18 mouse cellular contexts compared by ENCODE assay signal in the genomic region with DNA sequence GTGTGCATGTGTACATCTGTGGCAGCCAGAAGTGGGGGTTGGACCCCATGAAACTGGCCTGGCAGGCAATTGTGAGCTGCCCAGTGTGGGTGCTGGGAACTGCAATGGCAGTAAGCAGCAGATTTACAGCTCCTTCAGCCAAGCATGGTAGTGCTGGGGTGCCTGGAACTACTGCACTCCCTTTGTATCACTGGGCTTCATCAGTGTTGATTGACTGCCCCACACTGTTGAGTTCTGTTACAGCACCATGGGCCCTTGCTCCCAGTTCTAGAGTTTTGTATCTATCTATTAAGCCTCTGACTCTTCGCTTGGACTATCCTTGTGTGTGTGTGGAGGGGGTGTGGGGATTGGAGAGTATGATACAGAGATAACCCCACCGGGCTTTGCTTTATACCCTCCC. TPM values are rescaled to one million over a fixed set of nuclear protein-coding genes. Genes with fewer than 3 reads are reported as not detected.
DNase-seq lines count a peak whose midpoint lies in the region; ATAC-seq and TF ChIP-seq lines count a peak whose summit lies in the region.
"Had no signal": no experiment of that assay in that cellular context is flagged by ENCODE, and none has a peak within 500 bp of the region (broad histone marks: within the 10 kb centered on the region; RNA-seq: fewer than 3 reads in every experiment).

No protein-coding gene starts in this region.

- H3K9me3 ChIP-seq in hindbrain, postnatal 0 days (ENCODE audit: low read length): no peaks in the 10 kb centered on the region
- no peaks in the 10 kb centered on the region for H3K9me3 ChIP-seq in hindbrain, embryonic 13.5 days
- no peaks in the 10 kb centered on the region for H3K9me3 ChIP-seq in ES-Bruce4 (replicated peaks; ENCODE audit: control insufficient read depth, insufficient read depth, low read length, poor library complexity, severe bottlenecking)
- H3K9me3 ChIP-seq: heart, embryonic 10.5 days; liver, embryonic 12.5 days; neural tube, embryonic 12.5 days had no signal

- peak; percentile 22 for TF ChIP-seq CTCF in hindbrain, postnatal 0 days (IDR thresholded peaks at IDR 0.05; ENCODE audit: low read depth)
- peak; percentile 8 for TF ChIP-seq CTCF in left cerebral cortex, adult 2 months (IDR thresholded peaks at IDR 0.05)
- peak; percentile 8 for TF ChIP-seq CTCF in ES-Bruce4 (IDR thresholded peaks at IDR 0.05; ENCODE audit: low read depth, low read length)

- no peak overlapping the region for H3K27ac ChIP-seq in hindbrain, postnatal 0 days
- no peak overlapping the region for H3K27ac ChIP-seq in hindbrain, embryonic 13.5 days
- no peak overlapping the region for H3K27ac ChIP-seq in left cerebral cortex, adult 2 months
- H3K27ac ChIP-seq in ES-Bruce4 (ENCODE audit: insufficient read depth, low read length): no peak overlapping the region
- H3K27ac ChIP-seq: liver, embryonic 12.5 days; neural tube, embryonic 12.5 days had no signal

- no peaks in the 10 kb centered on the region for H3K4me1 ChIP-seq in hindbrain, postnatal 0 days (ENCODE audit: insufficient read depth, low read length)
- H3K4me1 ChIP-seq in hindbrain, embryonic 13.5 days (replicated peaks): peaks cover 10% of the 10 kb centered on the region; the same call in 1 of the 2 replicates
- H3K4me1 ChIP-seq in ES-Bruce4 (ENCODE audit: control insufficient read depth, insufficient read depth, low read length): no peaks in the 10 kb centered on the region

- no peak overlapping the region for H3K4me3 ChIP-seq in hindbrain, postnatal 0 days (ENCODE audit: low read length)
- no peak overlapping the region for H3K4me3 ChIP-seq in hindbrain, embryonic 13.5 days
- no peak overlapping the region for H3K4me3 ChIP-seq in left cerebral cortex, adult 2 months
- no peak overlapping the region for H3K4me3 ChIP-seq in ES-Bruce4 (ENCODE audit: low read depth, low read length)
- H3K4me3 ChIP-seq: heart, embryonic 10.5 days; liver, embryonic 12.5 days; neural tube, embryonic 12.5 days had no signal

- peaks cover 6% of the 10 kb centered on the region for H3K27me3 ChIP-seq in hindbrain, postnatal 0 days (ENCODE audit: insufficient read depth, low read length)
- H3K27me3 ChIP-seq in hindbrain, embryonic 13.5 days: peaks cover 73% of the 10 kb centered on the region
- no peaks in the 10 kb centered on the region for H3K27me3 ChIP-seq in ES-Bruce4 (ENCODE audit: control insufficient read depth, insufficient read depth, low read length, poor library complexity, severe bottlenecking)

- 65% methylated on average over 2 of the region's 2 CpGs for WGBS in hindbrain, postnatal 0 days
- WGBS in hindbrain, embryonic 13.5 days: 80% methylated on average over 2 of the region's 2 CpGs

- no peaks in the 10 kb centered on the region for H3K36me3 ChIP-seq in hindbrain, postnatal 0 days (ENCODE audit: insufficient read depth, low read length)
- H3K36me3 ChIP-seq in hindbrain, embryonic 13.5 days: no peaks in the 10 kb centered on the region
- H3K36me3 ChIP-seq in ES-Bruce4 (ENCODE audit: control insufficient read depth, insufficient read depth, low read length, poor library complexity, severe bottlenecking): no peaks in the 10 kb centered on the region
- H3K36me3 ChIP-seq: neural tube, embryonic 12.5 days had no signal

- intact Hi-C loops in left cerebral cortex, adult 2 months (cut with DNase I): no loop called here

- no peak for DNase-seq in hindbrain, postnatal 0 days (ENCODE audit: low spot score)
- no peak for DNase-seq in left cerebral cortex, adult 2 months (ENCODE audit: extremely low spot score in 1 of 2, low spot score in 2 of 2)
- no peak for DNase-seq in left cerebral cortex, adult 8-10 months (ENCODE audit: low spot score in 2 of 2)
- DNase-seq in embryo, embryonic 11 days: no peak
- DNase-seq: B cell, adult 2 months; cerebellum, postnatal 10 days; gastrocnemius, postnatal 25 days; kidney, postnatal 4 days; right cerebral cortex, postnatal 14 days; thymus, postnatal 36 days had no signal

- no peak for TF ChIP-seq EP300 in ES-Bruce4 (IDR thresholded peaks at IDR 0.05; ENCODE audit: insufficient read depth, low read depth, low read length)

- no peak for ATAC-seq in hindbrain, postnatal 0 days
- no peak for ATAC-seq in hindbrain, embryonic 13.5 days (ENCODE audit: low FRiP score)
- ATAC-seq in monocyte, adult 5-6 weeks (replicated peaks; ENCODE audit: insufficient number of reproducible peaks, low FRiP score, low TSS enrichment, poor library complexity, severe bottlenecking): peak; percentile 40; the same call in 1 of the 2 replicates
- ATAC-seq: hindbrain, embryonic 16.5 days; liver, embryonic 12.5 days had no signal

- H3K4me2 ChIP-seq in hindbrain, postnatal 0 days (ENCODE audit: low read depth, low read length): no peak overlapping the region
- no peak overlapping the region for H3K4me2 ChIP-seq in hindbrain, embryonic 13.5 days
- H3K4me2 ChIP-seq: liver, embryonic 12.5 days; neural tube, embryonic 12.5 days had no signal

- TF ChIP-seq POLR2A in ES-Bruce4 (IDR thresholded peaks at IDR 0.05; ENCODE audit: insufficient read depth, low read length): no peak

- no peak overlapping the region for H3K9ac ChIP-seq in hindbrain, postnatal 0 days (replicated peaks; ENCODE audit: low read length)
- no peak overlapping the region for H3K9ac ChIP-seq in hindbrain, embryonic 13.5 days
- no peak overlapping the region for H3K9ac ChIP-seq in ES-Bruce4 (ENCODE audit: low read depth, poor library complexity, severe bottlenecking)
- H3K9ac ChIP-seq: liver, embryonic 12.5 days; neural tube, embryonic 12.5 days had no signal

RNA-seq across cellular contexts. Expression of a gene that starts 14.0 kb away (rescaled TPM):
- 0.61 and 1.3 TPM in 2 replicates for total RNA-seq in hindbrain, postnatal 0 days (2014; rRNA removed)
- 2.0 and 2.3 TPM in 2 replicates for polyA plus RNA-seq in hindbrain, postnatal 0 days (2015; fragmentation: Nextera tagmentation; extraction: Ambion mirVana)
- polyA plus RNA-seq in hindbrain, embryonic 13.5 days (2015; fragmentation: Nextera tagmentation; extraction: Ambion mirVana): 0.38 and 0.43 TPM in 2 replicates
- total RNA-seq in left cerebral cortex, adult 2 months (2021): under 1 TPM; 0.26 to 0.36 TPM
- total RNA-seq in left cerebral cortex, adult 8-10 months (2022): 1 to 10 TPM in 1 of 4 experiments, under 1 TPM in 3; 0.59 to 1.1 (median 0.79) TPM
- polyA plus RNA-seq in ES-Bruce4 (2011; ENCODE audit: insufficient read depth, insufficient read length, low read depth, missing spikeins): 3.0 and 3.8 TPM in 2 replicates
- 0.11 to 1.4 TPM (median 0.49 TPM) in 3 replicates for total RNA-seq in monocyte, adult 5-6 weeks (2017)

RNA-seq across cellular contexts. Expression of a gene that starts 18.5 kb away (rescaled TPM):
- 60.3 and 60.5 TPM in 2 replicates for total RNA-seq in hindbrain, postnatal 0 days (2014; rRNA removed)
- polyA plus RNA-seq in hindbrain, postnatal 0 days (2015; fragmentation: Nextera tagmentation; extraction: Ambion mirVana): 16.2 and 18.1 TPM in 2 replicates
- polyA plus RNA-seq in hindbrain, embryonic 13.5 days (2015; fragmentation: Nextera tagmentation; extraction: Ambion mirVana): 16.1 TPM in 2 replicates
- total RNA-seq in left cerebral cortex, adult 2 months (2021): 10 to 100 TPM; 79.1 to 79.5 TPM
- total RNA-seq in left cerebral cortex, adult 8-10 months (2022): 10 to 100 TPM; 70.4 to 80.3 (median 76.2) TPM
- polyA plus RNA-seq in ES-Bruce4 (2011; ENCODE audit: insufficient read depth, insufficient read length, low read depth, missing spikeins): 33.1 and 33.3 TPM in 2 replicates
- 9.0 to 21.1 TPM (median 9.6 TPM) in 3 replicates for total RNA-seq in monocyte, adult 5-6 weeks (2017)

RNA-seq across cellular contexts. Expression of a gene that starts 31.1 kb away (rescaled TPM):
- total RNA-seq in hindbrain, postnatal 0 days (2014; rRNA removed): 18.8 and 22.4 TPM in 2 replicates
- polyA plus RNA-seq in hindbrain, postnatal 0 days (2015; fragmentation: Nextera tagmentation; extraction: Ambion mirVana): 3.8 and 4.3 TPM in 2 replicates
- 3.2 and 3.5 TPM in 2 replicates for polyA plus RNA-seq in hindbrain, embryonic 13.5 days (2015; fragmentation: Nextera tagmentation; extraction: Ambion mirVana)
- total RNA-seq in left cerebral cortex, adult 2 months (2021): 1 to 10 TPM; 6.7 to 7.9 TPM
- 1 to 10 TPM; 6.5 to 7.7 (median 7.1) TPM for total RNA-seq in left cerebral cortex, adult 8-10 months (2022)
- polyA plus RNA-seq in ES-Bruce4 (2011; ENCODE audit: insufficient read depth, insufficient read length, low read depth, missing spikeins): 5.7 and 6.9 TPM in 2 replicates
- total RNA-seq in monocyte, adult 5-6 weeks (2017): 3.5 to 4.4 TPM (median 4.0 TPM) in 3 replicates

RNA-seq across cellular contexts. Expression of a gene that starts 31.1 kb away (rescaled TPM):
- total RNA-seq in hindbrain, postnatal 0 days (2014; rRNA removed): 26.4 and 46.5 TPM in 2 replicates
- polyA plus RNA-seq in hindbrain, postnatal 0 days (2015; fragmentation: Nextera tagmentation; extraction: Ambion mirVana): 42.8 and 44.3 TPM in 2 replicates
- 43.9 and 44.9 TPM in 2 replicates for polyA plus RNA-seq in hindbrain, embryonic 13.5 days (2015; fragmentation: Nextera tagmentation; extraction: Ambion mirVana)
- total RNA-seq in left cerebral cortex, adult 2 months (2021): 10 to 100 TPM; 16.6 to 18.4 TPM
- total RNA-seq in left cerebral cortex, adult 8-10 months (2022): 10 to 100 TPM; 19.0 to 25.5 (median 23.5) TPM
- polyA plus RNA-seq in ES-Bruce4 (2011; ENCODE audit: insufficient read depth, insufficient read length, low read depth, missing spikeins): 23.5 and 33.6 TPM in 2 replicates
- 19.9 to 35.2 TPM (median 23.4 TPM) in 3 replicates for total RNA-seq in monocyte, adult 5-6 weeks (2017)

RNA-seq across cellular contexts. Expression of a gene that starts 40.6 kb away (rescaled TPM):
- total RNA-seq in hindbrain, postnatal 0 days (2014; rRNA removed): 1.9 and 4.4 TPM in 2 replicates
- polyA plus RNA-seq in hindbrain, postnatal 0 days (2015; fragmentation: Nextera tagmentation; extraction: Ambion mirVana): 1.3 TPM in 2 replicates
- 0.32 and 0.50 TPM in 2 replicates for polyA plus RNA-seq in hindbrain, embryonic 13.5 days (2015; fragmentation: Nextera tagmentation; extraction: Ambion mirVana)
- total RNA-seq in left cerebral cortex, adult 2 months (2021): under 1 TPM; 0.44 to 0.84 TPM
- total RNA-seq in left cerebral cortex, adult 8-10 months (2022): 1 to 10 TPM in 2 of 4 experiments, under 1 TPM in 2; 0.83 to 1.7 (median 1.1) TPM
- 0.23 and 0.34 TPM in 2 replicates for polyA plus RNA-seq in ES-Bruce4 (2011; ENCODE audit: insufficient read depth, insufficient read length, low read depth, missing spikeins)
- total RNA-seq in monocyte, adult 5-6 weeks (2017): not detected in 3 replicates
- total RNA-seq: gastrocnemius, postnatal 25 days; heart, postnatal 25 days had no signal
- polyA plus RNA-seq: liver, embryonic 12.5 days had no signal
